Comparison of ENCODE assay signal across 18 mouse cellular contexts in genomic region chr7:89462646-89463207, GRCm38 (mm10). TPM values are rescaled to one million over a fixed set of nuclear protein-coding genes. Genes with fewer than 3 reads are reported as not detected.
"Had no signal": no experiment of that assay in that cellular context is flagged by ENCODE, and none has a peak within 500 bp of the region (broad histone marks: within the 10 kb centered on the region; RNA-seq: fewer than 3 reads in every experiment).

No protein-coding gene starts in this region.

- DNase-seq: kidney, adult 18-20 months; layer of hippocampus, adult 9-11 months; lung, embryonic 14.5 days; lung, postnatal 14 days; midbrain, embryonic 14.5 days; right cerebral cortex, adult 18-20 months; right cerebral cortex, postnatal 14 days; right cerebral cortex, postnatal 4 days; thymus, postnatal 25 days had no signal

- H3K9ac ChIP-seq: limb, embryonic 15.5 days; liver, embryonic 14.5 days; lung, embryonic 14.5 days; neural tube, embryonic 12.5 days; neural tube, embryonic 15.5 days had no signal

- H3K4me3 ChIP-seq: layer of hippocampus, adult 2 months; limb, embryonic 15.5 days; megakaryocyte, embryonic 14.5 days; midbrain, embryonic 10.5 days; neural tube, embryonic 12.5 days; neural tube, embryonic 15.5 days had no signal

- H3K9me3 ChIP-seq: limb, embryonic 15.5 days; megakaryocyte, embryonic 14.5 days; midbrain, embryonic 10.5 days; neural tube, embryonic 12.5 days; neural tube, embryonic 15.5 days had no signal

- H3K27ac ChIP-seq: layer of hippocampus, adult 2 months; liver, embryonic 14.5 days; midbrain, embryonic 10.5 days; neural tube, embryonic 12.5 days; neural tube, embryonic 15.5 days; stomach, postnatal 0 days had no signal

- H3K27me3 ChIP-seq: limb, embryonic 15.5 days; megakaryocyte, embryonic 14.5 days; neural tube, embryonic 12.5 days; neural tube, embryonic 15.5 days had no signal

- H3K36me3 ChIP-seq: limb, embryonic 15.5 days; midbrain, embryonic 10.5 days; neural tube, embryonic 12.5 days; neural tube, embryonic 15.5 days had no signal

- H3K4me1 ChIP-seq: megakaryocyte, embryonic 14.5 days; neural tube, embryonic 12.5 days had no signal

RNA-seq across cellular contexts. Expression of gene Fzd4, which starts 58.6 kb away (rescaled TPM):
- polyA plus RNA-seq: inflammation-experienced regulatory T-cells, adult 6 months had no signal
